Mouse (Mus musculus): ENCODE measurements around the gene Adgrf1.
"Not testable (repeated sequence)": the region's sequence is repeated elsewhere in the genome, so short reads cannot be mapped to it uniquely, and the experiment has no call there.

Gene Adgrf1

DNA sequence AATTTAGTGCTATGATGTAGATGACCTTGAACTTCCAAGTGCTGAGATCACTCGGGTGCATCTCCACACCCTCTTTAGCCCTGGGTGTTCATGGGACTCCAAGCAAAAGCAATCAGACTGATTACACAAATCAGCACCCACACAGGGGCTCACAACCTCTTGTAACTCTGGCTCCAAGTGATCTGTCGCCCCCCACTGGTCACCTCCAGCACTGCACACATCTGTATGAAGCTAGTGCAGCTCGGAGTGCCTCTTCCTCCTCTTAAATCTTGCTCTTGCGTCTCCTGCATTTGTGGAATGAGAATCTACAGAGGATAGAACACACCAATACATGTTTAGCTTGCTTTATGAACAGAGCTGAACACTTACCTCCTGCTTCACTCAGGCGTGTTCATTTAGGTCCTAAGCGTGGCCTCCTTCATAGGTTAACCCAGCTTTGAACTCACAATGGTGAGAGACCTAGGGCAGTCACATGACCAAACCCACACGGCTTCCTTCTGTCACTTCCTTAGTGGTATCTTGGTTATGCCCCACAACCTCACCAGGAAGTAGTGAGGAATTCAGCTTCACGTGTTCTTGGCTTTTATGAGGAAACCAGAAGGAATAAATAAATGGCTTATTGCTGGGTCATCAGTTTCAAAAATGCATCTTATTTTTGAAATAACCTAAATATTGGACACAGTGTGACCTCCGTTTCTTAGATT, 2.9 kb upstream of the Adgrf1 start:
- no peak for DNase-seq

- DNase-seq: no peak
Observed at GRCm38 (mm10) chr17:43276220-43276619, 6.1 kb downstream of the Adgrf1 start.

DNA sequence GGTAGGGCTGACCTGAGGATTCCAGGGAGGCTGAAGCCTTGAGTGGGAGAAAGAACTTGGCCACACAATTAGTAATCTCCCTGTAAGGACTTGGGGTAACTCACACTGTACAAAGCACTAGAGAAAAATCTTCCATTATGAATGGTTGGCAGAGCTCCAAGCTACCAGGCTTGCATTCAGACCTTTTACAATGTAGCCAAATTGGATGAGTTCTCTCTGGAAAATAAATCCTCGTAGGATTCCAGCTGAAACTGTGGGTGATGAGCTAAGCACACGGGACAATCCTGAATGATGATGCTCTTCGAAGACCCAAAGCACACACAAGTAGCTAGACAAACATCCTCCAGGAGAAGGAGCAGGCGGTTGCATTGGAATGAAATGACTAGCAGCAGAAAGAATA, 7.1 kb downstream of the Adgrf1 start:
- no peak for DNase-seq

DNA sequence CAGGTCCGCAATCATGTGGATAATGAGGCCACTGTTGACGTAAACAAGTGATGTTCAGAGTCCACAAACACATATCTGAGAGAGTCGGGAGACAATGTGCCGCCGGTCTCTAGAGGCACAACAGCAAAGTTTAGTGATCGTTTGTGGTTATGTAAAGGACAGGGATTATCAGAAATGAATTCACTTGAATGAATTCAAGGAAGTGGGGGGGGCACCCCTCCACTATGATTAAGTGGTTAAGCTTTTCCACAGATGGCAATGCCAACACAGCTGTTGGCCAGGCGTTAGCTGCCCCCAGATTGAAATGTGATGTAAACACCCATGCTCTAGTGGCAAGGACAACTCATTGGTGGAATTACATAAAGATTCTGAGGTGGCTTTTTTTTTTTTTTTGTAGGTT, 9.5 kb downstream of the Adgrf1 start:
- DNase-seq: no peak

GRCm38 (mm10) chr17:43282353-43282752, 12.2 kb downstream of the Adgrf1 start:
- no peak for DNase-seq

DNA sequence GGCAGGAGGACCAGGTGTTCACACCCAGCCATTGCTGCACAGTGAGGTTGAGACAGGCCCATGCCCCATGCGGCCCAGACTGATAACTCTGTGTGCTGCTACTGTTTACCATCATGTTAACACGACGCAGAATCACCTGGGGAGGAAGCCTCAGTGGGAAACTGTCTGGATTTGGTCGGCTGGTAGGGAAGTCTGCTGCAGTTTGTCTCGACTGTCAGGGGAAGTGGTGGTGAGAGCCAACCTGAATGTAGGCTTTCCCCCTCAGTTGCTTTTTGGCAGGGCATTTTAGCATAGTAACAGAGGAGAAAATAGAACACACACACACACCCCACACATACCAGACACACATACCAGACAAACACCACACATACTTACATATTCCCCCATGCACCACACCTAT, 12.7 kb downstream of the Adgrf1 start:
- no peak for DNase-seq

DNA sequence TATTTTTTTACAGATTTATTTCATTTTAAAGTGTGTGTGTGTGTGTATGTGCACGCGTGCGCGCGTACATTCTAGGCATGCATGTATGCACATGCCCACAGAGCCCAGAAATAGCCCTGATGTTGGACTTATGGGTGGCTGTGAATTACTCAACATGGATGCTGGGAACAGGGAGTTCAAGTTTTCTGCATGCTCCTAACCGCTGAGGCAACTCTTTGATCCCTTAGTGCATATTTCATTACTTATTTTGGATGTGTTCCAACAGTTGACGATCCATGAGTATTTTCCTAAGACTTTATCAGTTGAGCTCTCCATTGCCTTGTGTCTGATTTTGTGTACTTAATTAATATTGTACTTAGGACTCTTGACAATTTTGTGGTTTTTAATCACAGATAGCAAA, 29.4 kb downstream of the Adgrf1 start:
- DNase-seq: no peak

DNA sequence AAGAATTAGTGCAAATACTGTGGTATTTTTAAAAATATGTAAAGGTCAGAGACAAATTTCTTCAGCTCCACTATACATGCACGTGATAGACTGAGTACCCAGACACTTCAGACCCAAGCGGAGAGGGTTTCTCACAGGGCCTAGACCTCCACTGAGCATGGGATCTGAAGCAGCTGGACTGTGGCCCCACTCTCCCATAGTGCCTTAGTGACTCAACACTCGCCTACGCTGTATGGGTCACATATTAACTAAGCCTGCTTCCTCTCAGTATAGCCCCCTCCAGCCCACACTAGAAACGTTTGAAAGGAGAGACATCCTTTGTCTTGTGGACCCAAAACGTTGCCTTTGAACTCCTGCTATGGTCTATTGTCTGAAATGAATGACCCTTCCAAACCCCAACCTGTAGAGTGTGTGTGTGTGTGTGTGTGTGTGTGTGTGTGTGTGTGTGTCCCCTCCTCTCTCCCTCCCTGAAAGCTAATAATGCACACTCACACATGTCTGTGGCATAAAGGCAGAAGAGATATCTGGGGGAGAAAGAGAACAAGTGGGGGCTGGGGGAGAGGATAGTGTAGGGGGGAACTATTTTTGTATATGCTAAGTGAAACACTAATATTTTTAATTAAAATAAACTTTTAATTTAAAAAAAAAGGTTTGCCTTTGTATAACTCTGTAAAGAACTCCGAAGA, 56.0 kb downstream of the Adgrf1 start:
- DNase-seq: no peak

DNA sequence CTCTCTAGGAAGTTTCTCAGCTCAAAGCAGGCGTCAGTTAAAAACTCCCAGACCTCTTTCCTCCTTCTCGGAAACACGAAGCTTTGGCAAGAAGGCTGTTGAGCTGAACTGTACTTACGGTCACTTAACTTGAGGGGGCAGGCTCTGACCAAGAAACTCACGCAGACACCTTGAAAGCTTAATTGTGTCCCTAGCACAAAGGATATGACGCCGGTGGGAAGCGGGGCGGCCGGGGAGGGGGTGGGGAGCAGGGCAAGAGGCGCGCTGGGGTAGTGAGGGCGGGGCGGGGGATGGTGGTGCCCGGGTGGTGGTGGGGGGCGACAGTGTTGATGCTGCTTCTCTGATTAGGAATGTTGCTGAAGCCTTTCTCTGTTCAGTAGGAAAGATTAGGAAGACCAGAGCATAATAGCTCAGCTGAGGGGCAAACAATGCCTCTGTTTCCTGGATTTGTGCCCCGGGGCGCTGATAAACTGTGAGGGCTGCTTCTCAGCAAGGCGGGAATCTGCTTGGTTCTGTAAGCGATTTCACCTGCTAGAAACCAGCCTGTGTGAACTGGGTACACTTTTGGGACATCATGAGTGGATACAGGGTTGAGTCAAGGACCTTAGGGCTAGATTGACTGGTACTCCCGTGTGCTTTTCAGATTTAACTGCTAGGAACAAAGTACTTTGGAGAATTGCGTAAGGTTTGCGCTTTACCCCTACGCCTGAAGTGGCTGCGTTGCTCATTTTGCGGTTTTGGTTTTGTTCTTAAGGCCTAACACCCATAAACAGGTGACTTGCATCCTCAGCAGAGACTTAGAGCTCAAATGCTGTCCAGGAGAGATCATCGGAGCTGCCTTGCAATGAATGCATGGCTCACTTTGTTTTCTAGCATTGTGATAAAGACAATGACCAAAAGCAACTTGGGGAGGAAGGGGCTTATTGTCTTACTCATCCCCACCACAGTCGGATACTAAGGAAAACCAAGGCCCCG, 56.9 kb downstream of the Adgrf1 start:
- DNase-seq: no peak

DNA sequence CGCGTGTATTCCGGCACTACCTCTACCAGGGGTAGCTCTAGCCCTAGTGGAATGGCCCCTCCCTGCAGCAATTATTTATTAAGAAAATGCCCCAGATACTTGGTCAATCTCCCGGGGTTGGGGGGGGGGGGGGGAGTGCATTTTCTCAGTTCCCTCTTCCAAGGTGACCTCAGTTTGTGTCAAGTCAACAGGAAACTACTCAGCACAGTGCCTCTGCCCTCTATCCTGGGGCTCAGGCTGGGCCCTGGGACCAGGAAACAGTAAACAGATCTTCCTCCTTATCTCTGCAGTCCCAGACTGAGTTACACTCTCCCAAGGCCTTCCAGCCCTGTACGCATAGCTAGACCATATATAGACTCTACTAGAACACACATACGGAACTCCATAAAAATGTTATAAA, 57.7 kb downstream of the Adgrf1 start:
- DNase-seq: no peak

GRCm38 (mm10) chr17:43329216-43329615, 59.1 kb downstream of the Adgrf1 start:
- DNase-seq: no peak

- no peak for DNase-seq
Observed at GRCm38 (mm10) chr17:43329761-43330183, 59.6 kb downstream of the Adgrf1 start.

- DNase-seq: no peak
Observed at GRCm38 (mm10) chr17:43332686-43333085, 62.6 kb downstream of the Adgrf1 start.

- DNase-seq: no peak
Observed at GRCm38 (mm10) chr17:43334074-43334473, 63.9 kb downstream of the Adgrf1 start.

GRCm38 (mm10) chr17:43337643-43338042, 67.5 kb downstream of the Adgrf1 start:
- no peak for DNase-seq

GRCm38 (mm10) chr17:43338279-43338678, 68.2 kb downstream of the Adgrf1 start:
- DNase-seq: no peak

GRCm38 (mm10) chr17:43346499-43346898, 76.4 kb downstream of the Adgrf1 start:
- not testable (repeated sequence) for DNase-seq

DNA sequence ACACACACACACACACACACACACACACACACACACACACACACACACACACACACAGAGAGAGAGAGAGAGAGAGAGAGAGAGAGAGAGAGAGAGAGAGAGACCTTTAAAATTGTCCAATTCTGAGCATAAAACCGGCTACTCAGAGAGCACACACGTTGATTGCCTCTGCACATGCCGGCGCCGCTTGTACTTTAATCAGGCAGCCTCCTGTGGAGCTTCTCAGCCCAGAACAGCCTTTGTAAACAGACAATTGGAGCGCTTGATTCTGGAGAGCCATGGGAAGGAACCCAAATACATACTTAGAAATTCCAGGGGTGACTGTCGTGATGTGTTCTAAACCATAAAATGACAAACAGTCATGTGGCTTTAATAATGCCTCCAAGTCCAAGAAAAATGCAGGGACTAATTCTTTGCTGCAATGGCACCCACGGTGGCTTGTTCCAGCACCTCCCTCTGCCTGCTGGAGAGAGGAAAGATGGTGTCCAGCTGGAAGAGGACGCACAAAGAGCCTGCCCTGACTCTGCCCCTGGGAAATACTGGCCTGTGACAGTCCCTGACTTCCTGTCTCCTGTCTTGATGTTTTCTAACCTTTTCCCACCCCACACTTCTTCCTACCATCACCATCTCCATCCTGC, 87.9 kb downstream of the Adgrf1 start:
- DNase-seq: no peak

GRCm38 (mm10) chr17:43359826-43360619, 89.9 kb downstream of the Adgrf1 start, which contains the start of gene Adgrf5:
Gene Adgrf5 (plus strand): TSS chr17:43360451.
- DNase-seq: no peak

- DNase-seq: no peak
Observed at GRCm38 (mm10) chr17:43361021-43361420, 90.9 kb downstream of the Adgrf1 start.

GRCm38 (mm10) chr17:43362362-43362761, 92.2 kb downstream of the Adgrf1 start:
- no peak for DNase-seq

- no peak for DNase-seq
Observed at GRCm38 (mm10) chr17:43362881-43363280, 92.8 kb downstream of the Adgrf1 start.
